Mouse (Mus musculus) olfactory bulb, adult 2 months (tissue): ENCODE results near the gene Fndc3b.

Source experiments
- CTCF ChIP-seq: fragments of 200-500 bp; IDR thresholded peaks from 2 replicates; pipeline ENCODE4 v1.5.1; 2012; ENCODE audit warnings: low read depth, mild to moderate bottlenecking, low read length, moderate library complexity; ENCODE audit not compliant: insufficient read depth
- POLR2A ChIP-seq: fragments of 200-500 bp; IDR thresholded peaks from 2 replicates; pipeline ENCODE4 v1.6.1; 2012; ENCODE audit warnings: mild to moderate bottlenecking, low read depth, low read length, moderate library complexity; ENCODE audit not compliant: insufficient read depth

GRCm38 (mm10) chr3:27371725-27372650 is 339.1 kb downstream of the Fndc3b start:
- TF ChIP-seq CTCF (no peak), POLR2A (no peak)
